Mouse (Mus musculus): ENCODE data around the gene Pdzrn3. TPM values are rescaled to one million over a fixed set of nuclear protein-coding genes. Genes with fewer than 3 reads are reported as not detected.

Gene Pdzrn3
- polyA plus RNA-seq, 1 experiment from 2014 or later, result 9.9 TPM

- H3K36me3 ChIP-seq, result peaks cover 51% of the 10 kb centered on the region
- ATAC-seq (replicated peaks; ENCODE audit: low FRiP score), result peak; percentile 40; the same call in 1 of the 2 replicates
- H3K4me1 ChIP-seq, result 0 out of 2 replicates have a peak, but pooled peaks cover 5% of the 10 kb centered on the region
- no peak overlapping the region for H3K27ac ChIP-seq
- no peaks in the 10 kb centered on the region for H3K27me3 ChIP-seq
- H3K4me2 ChIP-seq, result no peak overlapping the region
- 75% methylated on average over 1 of the region's 1 CpGs for WGBS
- no peak overlapping the region for H3K9ac ChIP-seq
- no peak overlapping the region for H3K4me3 ChIP-seq (replicated peaks)
- H3K9me3 ChIP-seq (replicated peaks), result no peaks in the 10 kb centered on the region
These were observed 224.2 kb downstream of the Pdzrn3 start for GRCm38 (mm10) chr6:101153511-101153921.

DNA sequence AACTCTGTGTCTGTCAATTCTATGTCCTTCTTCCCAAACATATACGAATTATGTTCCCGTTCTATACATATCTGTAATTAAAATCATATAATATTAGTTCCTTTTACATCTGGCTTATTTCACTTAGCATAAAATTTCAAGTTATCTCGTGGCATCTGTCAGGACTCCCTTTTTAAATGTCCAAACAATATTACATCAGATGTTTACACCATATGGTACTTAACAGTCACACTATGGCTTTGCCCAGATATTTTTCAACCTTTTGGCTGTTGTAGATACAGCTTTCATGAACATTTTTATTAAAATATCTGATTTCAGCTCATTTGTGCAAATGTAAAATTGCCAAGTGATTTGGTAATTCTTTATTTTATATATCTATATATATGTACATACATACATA lies 242.3 kb downstream of the Pdzrn3 start:
- no peaks in the 10 kb centered on the region for H3K4me1 ChIP-seq
- H3K27me3 ChIP-seq, result no peaks in the 10 kb centered on the region
- WGBS, result 84% methylated on average over 3 of the region's 3 CpGs
- no peaks in the 10 kb centered on the region for H3K36me3 ChIP-seq
- no peak overlapping the region for H3K27ac ChIP-seq
- H3K9me3 ChIP-seq (replicated peaks), result no peaks in the 10 kb centered on the region
- no peak overlapping the region for H3K4me3 ChIP-seq (replicated peaks)
- no peak for ATAC-seq (replicated peaks; ENCODE audit: low FRiP score)
- H3K4me2 ChIP-seq, result no peak overlapping the region
- no peak overlapping the region for H3K9ac ChIP-seq

DNA sequence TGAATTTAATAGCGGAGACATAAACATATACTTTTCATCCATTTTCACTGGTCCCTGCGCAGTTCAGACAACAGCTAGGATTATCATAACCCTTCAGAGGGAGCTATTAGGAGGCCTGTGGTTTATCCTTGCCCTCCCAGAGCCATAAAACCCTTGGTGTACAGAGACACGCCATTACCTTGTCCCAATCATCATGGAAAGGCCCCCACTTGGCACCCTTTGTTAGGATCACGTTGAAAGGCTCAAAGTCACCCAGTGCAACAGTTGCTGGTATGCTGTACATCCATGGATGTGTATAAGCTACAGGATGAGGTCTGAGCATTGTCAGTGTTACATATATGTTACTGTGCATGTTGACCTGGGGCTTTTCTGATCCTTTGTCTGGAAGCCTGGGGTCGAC lies 252.3 kb downstream of the Pdzrn3 start:
- Histone ChIP-seq H3K4me2 (no peak overlapping the region), H3K4me1 (0 out of 2 replicates have a peak, but pooled peaks cover 3% of the 10 kb centered on the region), H3K27ac (no peak overlapping the region), H3K9me3 (replicated peaks) (no peaks in the 10 kb centered on the region), H3K36me3 (no peaks in the 10 kb centered on the region), H3K27me3 (no peaks in the 10 kb centered on the region), H3K9ac (no peak overlapping the region), H3K4me3 (replicated peaks) (no peak overlapping the region)
- ATAC-seq (replicated peaks; ENCODE audit: low FRiP score), result no peak
- 26% methylated on average over 5 of the region's 5 CpGs for WGBS

GRCm38 (mm10) chr6:101108951-101109350 lies 268.7 kb downstream of the Pdzrn3 start:
- Histone ChIP-seq H3K27ac (no peak overlapping the region), H3K9me3 (replicated peaks) (no peaks in the 10 kb centered on the region), H3K27me3 (no peaks in the 10 kb centered on the region), H3K9ac (no peak overlapping the region), H3K36me3 (no peaks in the 10 kb centered on the region), H3K4me1 (peaks cover 5% of the 10 kb centered on the region; the same call in 1 of the 2 replicates), H3K4me2 (no peak overlapping the region), H3K4me3 (replicated peaks) (no peak overlapping the region)
- WGBS, result 79% methylated on average over 1 of the region's 1 CpGs
- ATAC-seq (replicated peaks; ENCODE audit: low FRiP score), result no peak

DNA sequence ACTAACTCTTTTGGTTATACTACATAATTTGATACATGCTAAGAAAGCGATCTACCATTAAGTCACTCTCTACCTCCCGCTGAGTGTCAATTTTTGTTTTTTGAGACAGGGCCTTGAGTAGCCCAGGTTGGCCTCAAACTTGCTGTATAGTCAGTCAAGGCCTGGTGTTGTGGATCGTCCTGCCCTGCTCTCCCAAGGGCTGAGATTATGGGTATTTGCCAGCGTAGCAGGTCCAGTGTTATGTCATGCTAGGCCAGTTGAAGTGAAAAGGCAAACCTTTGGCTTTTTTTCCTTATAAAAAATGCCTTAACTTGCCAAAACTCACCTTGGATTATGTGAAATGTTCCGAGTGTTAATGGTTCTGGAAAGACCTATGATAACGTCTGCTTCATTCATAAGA lies 274.2 kb downstream of the Pdzrn3 start:
- no peaks in the 10 kb centered on the region for H3K9me3 ChIP-seq (replicated peaks)
- no peak for ATAC-seq (replicated peaks; ENCODE audit: low FRiP score)
- 86% methylated on average over 6 of the region's 6 CpGs for WGBS

GRCm38 (mm10) chr6:101101709-101102654 lies 275.7 kb downstream of the Pdzrn3 start:
- WGBS, result 31% methylated on average over 14 of the region's 14 CpGs
- peak overlapping the region; percentile 65 for H3K27ac ChIP-seq

More for the DNA sequence above, 274.2 kb downstream of the Pdzrn3 start:
- H3K27me3 ChIP-seq, result no peaks in the 10 kb centered on the region
- peaks cover 21% of the 10 kb centered on the region for H3K4me1 ChIP-seq
- no peak overlapping the region for H3K27ac ChIP-seq
- H3K4me3 ChIP-seq (replicated peaks), result no peak overlapping the region
- H3K4me2 ChIP-seq, result no peak overlapping the region
- H3K9ac ChIP-seq, result no peak overlapping the region
- H3K36me3 ChIP-seq, result no peaks in the 10 kb centered on the region

More at GRCm38 (mm10) chr6:101101709-101102654, 275.7 kb downstream of the Pdzrn3 start:
- Histone ChIP-seq H3K27me3 (no peaks in the 10 kb centered on the region), H3K9me3 (replicated peaks) (no peaks in the 10 kb centered on the region), H3K9ac (no peak overlapping the region), H3K36me3 (no peaks in the 10 kb centered on the region), H3K4me1 (peaks cover 21% of the 10 kb centered on the region), H3K4me2 (peak overlapping the region; percentile 19; the same call in 1 of the 2 replicates), H3K4me3 (replicated peaks) (no peak overlapping the region)
- ATAC-seq (replicated peaks; ENCODE audit: low FRiP score), result peak; percentile 85
